Mouse (Mus musculus) heart, embryonic 14.5 days (tissue): ENCODE data around the gene Exoc4. TPM values are rescaled to one million over a fixed set of nuclear protein-coding genes. Genes with fewer than 3 reads are reported as not detected.
A peak's percentile ranks its signal among the peaks of the same experiment; 100 is the strongest.

Source experiments
- ATAC-seq: fragments of 200-750 bp; cut with Nextera tagmentation; 2 replicates; pipeline ENCODE4 v1.8.0; 2017; ENCODE audit warnings: low read depth, moderate TSS enrichment; ENCODE audit not compliant: insufficient number of reproducible peaks, insufficient read depth, low FRiP score
- H3K27ac ChIP-seq, 2 experiments: fragments of 200-500 bp in 1 of 2; fragments of 300-500 bp in 1 of 2; sonication (generic) in 1 of 2; replicated peaks in 1 of 2; 2 replicates each; pipeline ENCODE4 v1.5.1; 2012 to 2014; ENCODE audit warnings: low read depth in 2 of 2, low read length in 2 of 2, control low read depth in 1 of 2, mild to moderate bottlenecking in 1 of 2, mixed read lengths in 1 of 2; ENCODE audit not compliant: control insufficient read depth in 1 of 2, insufficient read depth in 1 of 2
- H3K27me3 ChIP-seq: fragments of 300-500 bp; sonication (generic); 2 replicates; pipeline ENCODE4 v1.6.1; 2014; ENCODE audit warnings: mild to moderate bottlenecking, low read length, control low read depth; ENCODE audit not compliant: control insufficient read depth, insufficient read depth
- H3K36me3 ChIP-seq: fragments of 300-500 bp; sonication (generic); 2 replicates; pipeline ENCODE4 v1.6.1; 2014; ENCODE audit warnings: mild to moderate bottlenecking, control low read depth, low read length, mixed read lengths; ENCODE audit not compliant: control insufficient read depth, insufficient read depth
- H3K4me1 ChIP-seq, 2 experiments: fragments of 200-500 bp in 1 of 2; fragments of 300-500 bp in 1 of 2; sonication (generic) in 1 of 2; 2 replicates each; pipeline ENCODE4 v1.6.1; 2012 to 2014; ENCODE audit warnings: low read length in 2 of 2, control low read depth in 1 of 2, mixed read lengths in 1 of 2; ENCODE audit not compliant: control insufficient read depth in 2 of 2, insufficient read depth in 2 of 2
- H3K4me2 ChIP-seq: fragments of 300-500 bp; sonication (generic); 2 replicates; pipeline ENCODE4 v1.6.1; 2014; ENCODE audit warnings: mild to moderate bottlenecking, low read length
- H3K4me3 ChIP-seq, 2 experiments: fragments of 200-500 bp in 1 of 2; fragments of 300-500 bp in 1 of 2; sonication (generic) in 1 of 2; 2 replicates each; pipeline ENCODE4 v1.5.1; 2012 to 2014; ENCODE audit warnings: low read length in 2 of 2, mild to moderate bottlenecking in 2 of 2, control low read depth in 1 of 2, low read depth in 1 of 2, moderate library complexity in 1 of 2; ENCODE audit not compliant: control insufficient read depth in 1 of 2, insufficient read depth in 1 of 2
- H3K9ac ChIP-seq: fragments of 300-500 bp; sonication (generic); 2 replicates; pipeline ENCODE4 v1.6.1; 2014; ENCODE audit warnings: mild to moderate bottlenecking, low read length
- H3K9me3 ChIP-seq: fragments of 300-500 bp; sonication (generic); 2 replicates; pipeline ENCODE4 v1.6.1; 2016; ENCODE audit warnings: low read length, control low read depth; ENCODE audit not compliant: control insufficient read depth
- WGBS: fragments of 180-500 bp; shearing (Covaris S2); extraction: QIAGEN DNeasy Blood & Tissue Kit; methylation state at CpG from one replicate; pipeline ENCODE4 v1.1.7; 2014; 5-methylcytosine and 5-hydroxymethylcytosine counted together
- polyA plus RNA-seq: library from polyadenylated mRNA; unstranded; fragments of >200 nt; fragmentation: Nextera tagmentation; extraction: Ambion mirVana; gene quantifications from 2 replicates; pipeline ENCODE4 v1.2.1, GENCODE M21; 2014

Exoc4 gene
- polyA plus RNA-seq, 1 experiment from 2014 or later, result 26.0 TPM

- peaks cover 4 to 17% of the 10 kb centered on the region in 2 experiments for H3K4me1 ChIP-seq
- H3K27ac ChIP-seq, result no peak overlapping the region
- H3K4me2 ChIP-seq, result no peak overlapping the region
- no peak for ATAC-seq
- 75% methylated on average over 6 of the region's 6 CpGs for WGBS
- no peaks in the 10 kb centered on the region for H3K9me3 ChIP-seq
- H3K36me3 ChIP-seq, result peaks cover 20% of the 10 kb centered on the region
- H3K27me3 ChIP-seq, result no peaks in the 10 kb centered on the region
- H3K9ac ChIP-seq, result no peak overlapping the region
- H3K4me3 ChIP-seq, result no peak overlapping the region
Measured at GRCm38 (mm10) chr6:33267571-33267970, 18.7 kb downstream of the Exoc4 start.

- Histone ChIP-seq H3K27ac (no peak overlapping the region), H3K9me3 (no peaks in the 10 kb centered on the region), H3K4me2 (no peak overlapping the region), H3K9ac (no peak overlapping the region), H3K4me1 (no peaks in the 10 kb centered on the region), H3K4me3 (no peak overlapping the region), H3K36me3 (no peaks in the 10 kb centered on the region), H3K27me3 (no peaks in the 10 kb centered on the region)
- 79% methylated on average over 3 of the region's 3 CpGs for WGBS
- no peak for ATAC-seq
Measured at GRCm38 (mm10) chr6:33283523-33283922, 34.6 kb downstream of the Exoc4 start.

- WGBS, result 78% methylated on average over 4 of the region's 4 CpGs
- no peak overlapping the region for H3K4me3 ChIP-seq
- H3K27me3 ChIP-seq, result no peaks in the 10 kb centered on the region
- no peak overlapping the region for H3K9ac ChIP-seq
- no peaks in the 10 kb centered on the region for H3K4me1 ChIP-seq
- H3K36me3 ChIP-seq, result no peaks in the 10 kb centered on the region
- H3K27ac ChIP-seq, result no peak overlapping the region
- no peaks in the 10 kb centered on the region for H3K9me3 ChIP-seq
- H3K4me2 ChIP-seq, result no peak overlapping the region
- ATAC-seq, result no peak
Measured at GRCm38 (mm10) chr6:33283936-33284335, 35.1 kb downstream of the Exoc4 start.

- WGBS, result 84% methylated on average over 6 of the region's 6 CpGs
Measured at GRCm38 (mm10) chr6:33286376-33286775, 37.5 kb downstream of the Exoc4 start.

GRCm38 (mm10) chr6:33294626-33295025, 45.7 kb downstream of the Exoc4 start:
- no peak for ATAC-seq
- peaks cover 8% of the 10 kb centered on the region for H3K36me3 ChIP-seq

More at GRCm38 (mm10) chr6:33286376-33286775, 37.5 kb downstream of the Exoc4 start:
- Histone ChIP-seq H3K4me1 (no peaks in the 10 kb centered on the region), H3K9ac (no peak overlapping the region), H3K27me3 (no peaks in the 10 kb centered on the region), H3K27ac (no peak overlapping the region), H3K36me3 (no peaks in the 10 kb centered on the region), H3K4me2 (no peak overlapping the region), H3K9me3 (no peaks in the 10 kb centered on the region), H3K4me3 (no peak overlapping the region)
- no peak for ATAC-seq

GRCm38 (mm10) chr6:33297566-33297965, 48.7 kb downstream of the Exoc4 start:
- no peaks in the 10 kb centered on the region for H3K27me3 ChIP-seq
- ATAC-seq, result no peak

More at GRCm38 (mm10) chr6:33294626-33295025, 45.7 kb downstream of the Exoc4 start:
- Histone ChIP-seq H3K4me3 (no peak overlapping the region), H3K27me3 (no peaks in the 10 kb centered on the region), H3K27ac (peak overlapping the region in 1 of 2 experiments; percentile 47; a peak in 2 of 4 replicates), H3K9me3 (no peaks in the 10 kb centered on the region), H3K9ac (no peak overlapping the region), H3K4me2 (no peak overlapping the region), H3K4me1 (peaks cover 2 to 9% of the 10 kb centered on the region in 2 experiments; a peak in 3 of 4 replicates)
- 64% methylated on average over 2 of the region's 2 CpGs for WGBS

GRCm38 (mm10) chr6:33298768-33299167, 49.9 kb downstream of the Exoc4 start:
- 69% methylated on average over 1 of the region's 1 CpGs for WGBS

More at GRCm38 (mm10) chr6:33297566-33297965, 48.7 kb downstream of the Exoc4 start:
- Histone ChIP-seq H3K4me2 (no peak overlapping the region), H3K36me3 (peaks cover 8% of the 10 kb centered on the region), H3K9me3 (no peaks in the 10 kb centered on the region), H3K9ac (no peak overlapping the region), H3K4me3 (no peak overlapping the region), H3K4me1 (peaks cover 2 to 9% of the 10 kb centered on the region in 2 experiments; a peak in 3 of 4 replicates), H3K27ac (no peak overlapping the region)
- 74% methylated on average over 3 of the region's 3 CpGs for WGBS

GRCm38 (mm10) chr6:33305996-33306395, 57.1 kb downstream of the Exoc4 start:
- H3K9ac ChIP-seq, result no peak overlapping the region
- 96% methylated on average over 1 of the region's 1 CpGs for WGBS
- ATAC-seq, result no peak

More at GRCm38 (mm10) chr6:33298768-33299167, 49.9 kb downstream of the Exoc4 start:
- H3K27ac ChIP-seq, result no peak overlapping the region
- no peak overlapping the region for H3K4me3 ChIP-seq
- H3K4me1 ChIP-seq, result peaks cover 2 to 12% of the 10 kb centered on the region in 2 experiments; a peak in 3 of 4 replicates
- no peak overlapping the region for H3K9ac ChIP-seq
- H3K4me2 ChIP-seq, result no peak overlapping the region
- no peaks in the 10 kb centered on the region for H3K9me3 ChIP-seq
- ATAC-seq, result no peak
- H3K27me3 ChIP-seq, result no peaks in the 10 kb centered on the region
- H3K36me3 ChIP-seq, result peaks cover 8% of the 10 kb centered on the region

More at GRCm38 (mm10) chr6:33305996-33306395, 57.1 kb downstream of the Exoc4 start:
- Histone ChIP-seq H3K4me2 (no peak overlapping the region), H3K4me1 (peaks cover 0 to 3% of the 10 kb centered on the region in 2 experiments; a peak in 1 of 4 replicates), H3K36me3 (0 out of 2 replicates have a peak, but pooled peaks cover 11% of the 10 kb centered on the region), H3K27ac (no peak overlapping the region), H3K9me3 (no peaks in the 10 kb centered on the region), H3K27me3 (no peaks in the 10 kb centered on the region), H3K4me3 (no peak overlapping the region)
